Mouse (Mus musculus): ENCODE data around the gene Dmbt1.

GRCm38 (mm10) chr7:131024807-131025206 is 7.0 kb upstream of the Dmbt1 start:
- TF ChIP-seq ELF1 (IDR thresholded peaks at IDR 0.05; ENCODE audit: low read depth, low read length) (no peak), POLR2A (IDR thresholded peaks at IDR 0.05; ENCODE audit: low read depth, low read length) (no peak), E2F4 (IDR thresholded peaks at IDR 0.05; ENCODE audit: insufficient replicate concordance, low read depth, low read length) (no peak), TBP (conservative IDR thresholded peaks at IDR 0.05; ENCODE audit: low read depth, low read length) (no peak), CTCF (conservative IDR thresholded peaks at IDR 0.05 in 1 of 2, IDR thresholded peaks at IDR 0.05 in 1 of 2; ENCODE audit: low read depth in 2 of 2, low read length in 2 of 2) (no peak), HCFC1 (IDR thresholded peaks at IDR 0.05; ENCODE audit: low read depth, low read length) (no peak), TCF12 (IDR thresholded peaks at IDR 0.05; ENCODE audit: low read depth, low read length) (no peak), MAZ (IDR thresholded peaks at IDR 0.05; ENCODE audit: low read depth, low read length) (no peak), SMC3 (IDR thresholded peaks at IDR 0.05; ENCODE audit: low read depth, low read length) (no peak)
